Mouse (Mus musculus): ENCODE data around the gene Orc5. TPM values are rescaled to one million over a fixed set of nuclear protein-coding genes. Genes with fewer than 3 reads are reported as not detected.
"Not testable (repeated sequence)": the region's sequence is repeated elsewhere in the genome, so short reads cannot be mapped to it uniquely, and the experiment has no call there.

The Orc5 gene
- polyA plus RNA-seq, 1 experiment from 2014 or later, result 48.0 TPM

GRCm38 (mm10) chr5:22515745-22516144 lies 34.5 kb downstream of the Orc5 start:
- DNase-seq (ENCODE audit: low spot score); H3K4me3 ChIP-seq (ENCODE audit: low read depth, low read length); H3K27ac ChIP-seq (ENCODE audit: low read depth, low read length); ATAC-seq (replicated peaks; ENCODE audit: low FRiP score); H3K4me1 ChIP-seq (replicated peaks; ENCODE audit: control insufficient read depth, insufficient read depth, low read length); H3K9me3 ChIP-seq (ENCODE audit: control insufficient read depth, low read length); H3K9ac ChIP-seq (ENCODE audit: low read length); H3K27me3 ChIP-seq (ENCODE audit: control insufficient read depth, insufficient read depth, low read length); H3K4me2 ChIP-seq (ENCODE audit: low read depth, low read length, severe bottlenecking); H3K36me3 ChIP-seq (ENCODE audit: control insufficient read depth, insufficient read depth, low read length): not testable (repeated sequence)
- WGBS, result 84% methylated on average over 4 of the region's 4 CpGs

- not testable (repeated sequence) for H3K4me1 ChIP-seq (replicated peaks; ENCODE audit: control insufficient read depth, insufficient read depth, low read length); H3K36me3 ChIP-seq (ENCODE audit: control insufficient read depth, insufficient read depth, low read length); H3K9ac ChIP-seq (ENCODE audit: low read length); H3K4me3 ChIP-seq (ENCODE audit: low read depth, low read length); H3K27me3 ChIP-seq (ENCODE audit: control insufficient read depth, insufficient read depth, low read length); H3K9me3 ChIP-seq (ENCODE audit: control insufficient read depth, low read length); DNase-seq (ENCODE audit: low spot score); H3K4me2 ChIP-seq (ENCODE audit: low read depth, low read length, severe bottlenecking); H3K27ac ChIP-seq (ENCODE audit: low read depth, low read length); ATAC-seq (replicated peaks; ENCODE audit: low FRiP score)
- no CpG with 5 or more reads among the region's 7 CpGs for WGBS
These were observed 36.0 kb downstream of the Orc5 start for GRCm38 (mm10) chr5:22514231-22514630.

- not testable (repeated sequence) for ATAC-seq (replicated peaks; ENCODE audit: low FRiP score); DNase-seq (ENCODE audit: low spot score); H3K4me3 ChIP-seq (ENCODE audit: low read depth, low read length); H3K4me2 ChIP-seq (ENCODE audit: low read depth, low read length, severe bottlenecking); H3K36me3 ChIP-seq (ENCODE audit: control insufficient read depth, insufficient read depth, low read length); H3K27me3 ChIP-seq (ENCODE audit: control insufficient read depth, insufficient read depth, low read length); H3K4me1 ChIP-seq (replicated peaks; ENCODE audit: control insufficient read depth, insufficient read depth, low read length); H3K9me3 ChIP-seq (ENCODE audit: control insufficient read depth, low read length); H3K9ac ChIP-seq (ENCODE audit: low read length); H3K27ac ChIP-seq (ENCODE audit: low read depth, low read length)
- WGBS, result no CpG with 5 or more reads among the region's 5 CpGs
These were observed 37.6 kb downstream of the Orc5 start for GRCm38 (mm10) chr5:22512579-22512978.

- H3K27me3 ChIP-seq (ENCODE audit: control insufficient read depth, insufficient read depth, low read length), result no peaks in the 10 kb centered on the region
- no peak overlapping the region for H3K4me3 ChIP-seq (ENCODE audit: low read depth, low read length)
- 82% methylated on average over 8 of the region's 8 CpGs for WGBS
- no peak for DNase-seq (ENCODE audit: low spot score)
- H3K27ac ChIP-seq (ENCODE audit: low read depth, low read length), result no peak overlapping the region
- no peak overlapping the region for H3K9ac ChIP-seq (ENCODE audit: low read length)
- H3K4me1 ChIP-seq (replicated peaks; ENCODE audit: control insufficient read depth, insufficient read depth, low read length), result no peaks in the 10 kb centered on the region
- ATAC-seq (replicated peaks; ENCODE audit: low FRiP score), result no peak
- no peaks in the 10 kb centered on the region for H3K9me3 ChIP-seq (ENCODE audit: control insufficient read depth, low read length)
- H3K4me2 ChIP-seq (ENCODE audit: low read depth, low read length, severe bottlenecking), result no peak overlapping the region
- H3K36me3 ChIP-seq (ENCODE audit: control insufficient read depth, insufficient read depth, low read length), result no peaks in the 10 kb centered on the region
These were observed 38.4 kb downstream of the Orc5 start for GRCm38 (mm10) chr5:22511824-22512223.

- WGBS, result 97% methylated on average over 5 of the region's 5 CpGs
- Histone ChIP-seq H3K4me2 (ENCODE audit: low read depth, low read length, severe bottlenecking) (no peak overlapping the region), H3K27ac (ENCODE audit: low read depth, low read length) (no peak overlapping the region), H3K4me3 (ENCODE audit: low read depth, low read length) (no peak overlapping the region), H3K27me3 (ENCODE audit: control insufficient read depth, insufficient read depth, low read length) (no peaks in the 10 kb centered on the region), H3K36me3 (ENCODE audit: control insufficient read depth, insufficient read depth, low read length) (no peaks in the 10 kb centered on the region), H3K4me1 (replicated peaks; ENCODE audit: control insufficient read depth, insufficient read depth, low read length) (no peaks in the 10 kb centered on the region), H3K9ac (ENCODE audit: low read length) (no peak overlapping the region), H3K9me3 (ENCODE audit: control insufficient read depth, low read length) (no peaks in the 10 kb centered on the region)
- ATAC-seq (replicated peaks; ENCODE audit: low FRiP score) (no peak), DNase-seq (ENCODE audit: low spot score) (no peak)
These were observed 41.7 kb downstream of the Orc5 start for GRCm38 (mm10) chr5:22508560-22508959.

GRCm38 (mm10) chr5:22499437-22499836 lies 50.8 kb downstream of the Orc5 start:
- ATAC-seq (replicated peaks; ENCODE audit: low FRiP score), result no peak
- Histone ChIP-seq H3K9me3 (ENCODE audit: control insufficient read depth, low read length) (no peaks in the 10 kb centered on the region), H3K27ac (ENCODE audit: low read depth, low read length) (no peak overlapping the region), H3K4me3 (ENCODE audit: low read depth, low read length) (no peak overlapping the region), H3K9ac (ENCODE audit: low read length) (no peak overlapping the region), H3K36me3 (ENCODE audit: control insufficient read depth, insufficient read depth, low read length) (peaks cover 2% of the 10 kb centered on the region; the same call in 1 of the 2 replicates), H3K4me2 (ENCODE audit: low read depth, low read length, severe bottlenecking) (no peak overlapping the region), H3K4me1 (replicated peaks; ENCODE audit: control insufficient read depth, insufficient read depth, low read length) (no peaks in the 10 kb centered on the region), H3K27me3 (ENCODE audit: control insufficient read depth, insufficient read depth, low read length) (no peaks in the 10 kb centered on the region)
- DNase-seq (ENCODE audit: low spot score), result no peak
- 91% methylated on average over 5 of the region's 5 CpGs for WGBS

DNA sequence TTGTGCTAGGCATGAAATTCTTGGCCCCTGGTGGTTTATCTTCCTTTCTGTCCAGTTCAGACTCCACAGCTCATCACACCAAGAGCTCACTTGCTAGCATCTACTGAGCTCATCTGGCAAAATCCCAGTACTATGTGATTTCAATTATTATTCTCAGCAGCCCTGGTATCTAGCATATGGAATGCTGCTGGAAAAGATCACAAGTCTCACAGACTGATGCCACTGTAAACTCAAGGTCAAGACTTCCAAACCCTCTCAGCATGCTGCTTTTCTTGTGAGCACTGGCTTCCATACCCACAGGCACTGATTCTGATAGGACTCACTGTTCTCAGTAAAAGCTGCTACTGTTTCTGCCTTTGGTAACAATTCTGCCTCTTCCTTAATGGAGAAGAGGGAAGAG lies 59.1 kb downstream of the Orc5 start:
- no peak overlapping the region for H3K4me3 ChIP-seq (ENCODE audit: low read depth, low read length)
- DNase-seq (ENCODE audit: low spot score), result no peak
- no peaks in the 10 kb centered on the region for H3K9me3 ChIP-seq (ENCODE audit: control insufficient read depth, low read length)
- no peak overlapping the region for H3K4me2 ChIP-seq (ENCODE audit: low read depth, low read length, severe bottlenecking)
- no peak overlapping the region for H3K27ac ChIP-seq (ENCODE audit: low read depth, low read length)
- H3K27me3 ChIP-seq (ENCODE audit: control insufficient read depth, insufficient read depth, low read length), result no peaks in the 10 kb centered on the region
- no peak for ATAC-seq (replicated peaks; ENCODE audit: low FRiP score)
- no peak overlapping the region for H3K9ac ChIP-seq (ENCODE audit: low read length)
- H3K36me3 ChIP-seq (ENCODE audit: control insufficient read depth, insufficient read depth, low read length), result no peaks in the 10 kb centered on the region
- H3K4me1 ChIP-seq (replicated peaks; ENCODE audit: control insufficient read depth, insufficient read depth, low read length), result no peaks in the 10 kb centered on the region

GRCm38 (mm10) chr5:22489091-22489490 lies 61.1 kb downstream of the Orc5 start:
- DNase-seq (ENCODE audit: low spot score) (peak; percentile 50), ATAC-seq (replicated peaks; ENCODE audit: low FRiP score) (no peak)
- Histone ChIP-seq H3K27ac (ENCODE audit: low read depth, low read length) (no peak overlapping the region), H3K4me1 (replicated peaks; ENCODE audit: control insufficient read depth, insufficient read depth, low read length) (no peaks in the 10 kb centered on the region), H3K9ac (ENCODE audit: low read length) (no peak overlapping the region), H3K36me3 (ENCODE audit: control insufficient read depth, insufficient read depth, low read length) (no peaks in the 10 kb centered on the region), H3K9me3 (ENCODE audit: control insufficient read depth, low read length) (no peaks in the 10 kb centered on the region), H3K27me3 (ENCODE audit: control insufficient read depth, insufficient read depth, low read length) (no peaks in the 10 kb centered on the region), H3K4me2 (ENCODE audit: low read depth, low read length, severe bottlenecking) (no peak overlapping the region), H3K4me3 (ENCODE audit: low read depth, low read length) (no peak overlapping the region)
- WGBS, result 73% methylated on average over 4 of the region's 4 CpGs

DNA sequence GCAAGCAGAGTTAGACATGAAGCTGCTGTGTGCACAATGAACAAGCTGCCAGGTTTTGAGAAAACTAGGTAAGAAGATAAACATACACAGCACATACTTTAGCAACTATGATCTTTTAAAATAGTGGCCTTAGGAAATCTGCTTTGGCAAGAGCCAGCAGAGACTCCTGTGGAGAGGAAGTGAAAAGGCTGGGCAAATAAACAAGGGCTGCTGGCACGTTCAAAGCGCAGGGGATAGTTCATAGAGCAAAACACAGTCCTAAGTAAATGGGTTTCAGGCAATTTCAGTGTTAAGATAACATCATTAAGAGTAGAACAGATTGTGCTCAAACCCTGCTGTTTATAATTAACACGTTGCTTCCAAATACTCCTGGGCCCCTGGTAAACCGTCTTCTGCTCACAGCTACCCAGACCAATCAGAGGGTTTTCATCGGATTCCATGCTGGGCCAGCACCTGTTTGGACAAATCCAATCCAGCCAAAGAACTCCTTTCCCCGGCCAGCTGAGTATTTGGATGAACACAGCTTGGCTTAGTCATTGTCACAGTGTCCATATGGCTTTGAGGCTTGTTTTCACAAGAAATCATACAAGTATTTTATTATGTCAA lies 63.5 kb downstream of the Orc5 start:
- WGBS, result 58% methylated on average over 6 of the region's 6 CpGs
- Histone ChIP-seq H3K36me3 (ENCODE audit: control insufficient read depth, insufficient read depth, low read length) (no peaks in the 10 kb centered on the region), H3K4me2 (ENCODE audit: low read depth, low read length, severe bottlenecking) (no peak overlapping the region), H3K4me1 (replicated peaks; ENCODE audit: control insufficient read depth, insufficient read depth, low read length) (no peaks in the 10 kb centered on the region), H3K9ac (ENCODE audit: low read length) (no peak overlapping the region), H3K9me3 (ENCODE audit: control insufficient read depth, low read length) (no peaks in the 10 kb centered on the region), H3K27ac (ENCODE audit: low read depth, low read length) (no peak overlapping the region), H3K27me3 (ENCODE audit: control insufficient read depth, insufficient read depth, low read length) (no peaks in the 10 kb centered on the region), H3K4me3 (ENCODE audit: low read depth, low read length) (no peak overlapping the region)
- DNase-seq (ENCODE audit: low spot score) (no peak), ATAC-seq (replicated peaks; ENCODE audit: low FRiP score) (no peak)

All from forebrain, embryonic 11.5 days (tissue).